Mouse (Mus musculus) heart, embryonic 12.5 days (tissue): ENCODE results near the gene Zfp511. TPM values are rescaled to one million over a fixed set of nuclear protein-coding genes. Genes with fewer than 3 reads are reported as not detected.

Source experiments
- ATAC-seq: fragments of 200-750 bp; cut with Nextera tagmentation; 2 replicates; pipeline ENCODE4 v1.8.0; 2017; ENCODE audit warnings: moderate TSS enrichment, moderate library complexity; ENCODE audit not compliant: insufficient number of reproducible peaks, low FRiP score
- H3K27ac ChIP-seq: fragments of 300-500 bp; sonication (generic); 2 replicates; pipeline ENCODE4 v1.5.1; 2016; ENCODE audit warnings: mild to moderate bottlenecking, moderate library complexity; ENCODE audit not compliant: poor library complexity, severe bottlenecking
- H3K27me3 ChIP-seq: fragments of 300-500 bp; sonication (generic); replicated peaks from 2 replicates; pipeline ENCODE4 v1.6.1; 2016; ENCODE audit warnings: mild to moderate bottlenecking, moderate library complexity
- H3K36me3 ChIP-seq: fragments of 300-500 bp; sonication (generic); 2 replicates; pipeline ENCODE4 v1.6.1; 2016; ENCODE audit warnings: mild to moderate bottlenecking, moderate library complexity
- H3K4me1 ChIP-seq: fragments of 300-500 bp; sonication (generic); replicated peaks from 2 replicates; pipeline ENCODE4 v1.6.1; 2016; ENCODE audit warnings: mild to moderate bottlenecking
- H3K4me2 ChIP-seq: fragments of 300-500 bp; sonication (generic); 2 replicates; pipeline ENCODE4 v1.6.1; 2016; ENCODE audit warnings: mild to moderate bottlenecking, moderate library complexity
- H3K4me3 ChIP-seq: fragments of 300-500 bp; sonication (generic); 2 replicates; pipeline ENCODE4 v1.5.1; 2016; ENCODE audit warnings: mild to moderate bottlenecking
- H3K9ac ChIP-seq: fragments of 300-500 bp; sonication (generic); 2 replicates; pipeline ENCODE4 v1.6.1; 2016; ENCODE audit warnings: mild to moderate bottlenecking, moderate library complexity
- H3K9me3 ChIP-seq: fragments of 300-500 bp; sonication (generic); replicated peaks from 2 replicates; pipeline ENCODE4 v1.6.1; 2016; ENCODE audit warnings: mild to moderate bottlenecking, moderate library complexity
- WGBS: fragments of 180-500 bp; shearing (Covaris S2); methylation state at CpG from one replicate; pipeline ENCODE4 v1.1.7; 2016; 5-methylcytosine and 5-hydroxymethylcytosine counted together
- polyA plus RNA-seq: library from polyadenylated mRNA; unstranded; fragments of >200 nt; fragmentation: Nextera tagmentation; extraction: Ambion mirVana; gene quantifications from 2 replicates; pipeline ENCODE4 v1.2.1, GENCODE M21; 2016

Zfp511 gene
- polyA plus RNA-seq, 1 experiment from 2014 or later, result 37.1 TPM

GRCm38 (mm10) chr7:140006861-140007611, 29.2 kb upstream of the Zfp511 start:
- no peaks in the 10 kb centered on the region for H3K4me1 ChIP-seq
- H3K27me3 ChIP-seq, result no peaks in the 10 kb centered on the region
- no peak for ATAC-seq
- H3K4me3 ChIP-seq, result no peak overlapping the region
- peaks cover 65% of the 10 kb centered on the region for H3K36me3 ChIP-seq
- no peak overlapping the region for H3K27ac ChIP-seq
- 0 out of 2 replicates have a peak, but pooled peaks cover 2% of the 10 kb centered on the region for H3K9me3 ChIP-seq
- H3K9ac ChIP-seq, result no peak overlapping the region
- 90% methylated on average over 9 of the region's 9 CpGs for WGBS
- H3K4me2 ChIP-seq, result no peak overlapping the region

DNA sequence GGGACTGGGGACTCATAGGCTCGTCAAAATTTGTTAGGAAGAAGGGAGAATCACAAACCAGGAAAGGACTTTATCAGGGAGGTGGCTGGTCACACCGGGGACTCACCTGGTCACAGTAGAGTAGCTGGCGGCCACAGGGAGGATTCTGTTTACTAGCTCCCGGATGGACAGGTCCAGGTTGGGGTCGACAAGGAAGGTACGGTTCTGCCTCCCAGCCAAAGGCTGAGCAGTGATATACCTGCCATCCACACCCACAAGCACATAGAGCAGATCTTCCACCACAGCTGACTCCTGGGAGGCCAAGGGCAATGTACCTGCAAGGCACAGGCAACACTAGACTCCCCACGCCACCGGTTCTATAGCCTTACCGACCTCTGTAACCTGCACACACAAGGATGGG, 28.4 kb upstream of the Zfp511 start:
- Histone ChIP-seq H3K9me3 (0 out of 2 replicates have a peak, but pooled peaks cover 2% of the 10 kb centered on the region), H3K27me3 (no peaks in the 10 kb centered on the region), H3K36me3 (peaks cover 60% of the 10 kb centered on the region), H3K27ac (no peak overlapping the region), H3K4me1 (no peaks in the 10 kb centered on the region), H3K9ac (no peak overlapping the region), H3K4me3 (no peak overlapping the region), H3K4me2 (no peak overlapping the region)
- ATAC-seq, result no peak
- 90% methylated on average over 9 of the region's 9 CpGs for WGBS

DNA sequence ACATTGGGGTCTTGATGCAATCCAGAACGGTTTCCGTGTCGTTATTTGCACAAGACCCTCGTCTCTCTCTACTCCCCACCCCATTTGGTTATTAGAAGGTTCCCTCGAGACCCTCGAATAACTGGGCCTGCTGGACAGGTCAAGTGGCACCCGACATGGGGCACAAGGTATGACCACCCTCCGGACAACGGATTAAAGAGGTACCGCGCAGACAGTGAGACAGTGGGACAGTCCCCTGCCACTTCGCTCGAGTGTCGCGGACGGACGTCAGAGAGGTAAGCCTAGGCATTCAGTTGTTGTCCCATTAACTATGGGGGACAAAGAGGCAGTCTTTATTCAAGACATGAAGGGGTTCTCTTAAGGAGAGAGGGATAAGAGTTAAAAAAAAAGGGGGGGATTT, 24.9 kb upstream of the Zfp511 start:
- Histone ChIP-seq H3K27ac (no peak overlapping the region), H3K9me3 (0 out of 2 replicates have a peak, but pooled peaks cover 2% of the 10 kb centered on the region), H3K9ac (no peak overlapping the region), H3K4me2 (no peak overlapping the region), H3K4me3 (no peak overlapping the region), H3K4me1 (no peaks in the 10 kb centered on the region), H3K27me3 (no peaks in the 10 kb centered on the region), H3K36me3 (peaks cover 40% of the 10 kb centered on the region)
- no peak for ATAC-seq
- WGBS, result 94% methylated on average over 17 of the region's 17 CpGs

GRCm38 (mm10) chr7:140031771-140032170, 4.4 kb upstream of the Zfp511 start:
- H3K4me2 ChIP-seq, result no peak overlapping the region
- H3K9ac ChIP-seq, result no peak overlapping the region
- H3K36me3 ChIP-seq, result peaks cover 55% of the 10 kb centered on the region
- ATAC-seq, result no peak
- H3K4me1 ChIP-seq, result peaks cover 13% of the 10 kb centered on the region
- H3K27ac ChIP-seq, result no peak overlapping the region
- H3K9me3 ChIP-seq, result 0 out of 2 replicates have a peak, but pooled peaks cover 4% of the 10 kb centered on the region
- WGBS, result 93% methylated on average over 12 of the region's 12 CpGs
- H3K27me3 ChIP-seq, result no peaks in the 10 kb centered on the region
- no peak overlapping the region for H3K4me3 ChIP-seq

GRCm38 (mm10) chr7:140032366-140032765, 3.8 kb upstream of the Zfp511 start:
- 93% methylated on average over 10 of the region's 10 CpGs for WGBS
- Histone ChIP-seq H3K9me3 (0 out of 2 replicates have a peak, but pooled peaks cover 4% of the 10 kb centered on the region), H3K9ac (no peak overlapping the region), H3K36me3 (peaks cover 55% of the 10 kb centered on the region), H3K27ac (no peak overlapping the region), H3K4me2 (no peak overlapping the region), H3K27me3 (no peaks in the 10 kb centered on the region), H3K4me3 (no peak overlapping the region), H3K4me1 (peaks cover 19% of the 10 kb centered on the region)
- no peak for ATAC-seq

DNA sequence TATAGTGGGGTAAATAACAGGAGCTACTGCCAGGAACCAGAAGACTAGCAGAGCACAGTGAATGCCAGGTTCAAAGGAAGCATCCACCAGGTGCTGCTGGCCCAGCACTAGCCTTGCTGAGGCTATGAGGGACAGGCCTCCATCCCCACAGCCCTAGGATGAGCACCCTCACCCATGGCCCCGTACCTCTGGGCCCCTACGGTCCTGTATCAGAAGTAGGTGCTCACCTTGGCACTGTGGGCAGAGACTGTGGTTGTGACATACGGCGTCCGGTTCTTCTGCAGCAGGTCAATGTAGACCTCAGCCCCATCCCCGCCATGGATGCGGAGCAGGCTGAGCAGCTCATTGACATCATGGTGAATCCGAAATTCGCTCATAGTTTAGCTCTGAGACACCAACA, 2.8 kb upstream of the Zfp511 start:
- H3K9me3 ChIP-seq, result 0 out of 2 replicates have a peak, but pooled peaks cover under 1% of the 10 kb centered on the region
- ATAC-seq, result no peak
- 96% methylated on average over 9 of the region's 9 CpGs for WGBS
- H3K9ac ChIP-seq, result no peak overlapping the region
- H3K36me3 ChIP-seq, result peaks cover 52% of the 10 kb centered on the region
- H3K27me3 ChIP-seq, result no peaks in the 10 kb centered on the region
- H3K4me1 ChIP-seq, result peaks cover 19% of the 10 kb centered on the region
- no peak overlapping the region for H3K4me3 ChIP-seq
- no peak overlapping the region for H3K4me2 ChIP-seq
- no peak overlapping the region for H3K27ac ChIP-seq

DNA sequence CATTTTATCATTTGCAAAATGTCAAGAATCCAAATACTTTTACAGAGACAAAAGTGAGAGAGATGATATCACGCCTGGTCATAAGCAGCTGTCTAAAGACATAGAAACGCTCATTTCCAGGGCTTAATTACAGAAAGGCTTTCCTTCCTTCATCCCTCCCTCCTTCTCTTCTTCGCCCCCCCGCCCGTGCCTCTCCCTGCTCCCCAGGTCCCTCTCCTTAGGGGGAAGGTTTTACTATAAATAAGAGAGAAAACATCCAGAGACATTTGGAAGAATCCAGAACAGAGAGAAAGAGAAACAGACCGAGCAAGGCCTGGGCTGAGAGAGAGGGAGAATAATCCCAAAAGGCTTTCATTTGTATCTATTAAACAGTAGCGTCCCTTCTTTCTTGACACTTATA, 735 bp upstream of the Zfp511 start:
- ATAC-seq, result no peak
- Histone ChIP-seq H3K4me1 (peaks cover 19% of the 10 kb centered on the region), H3K36me3 (peaks cover 44% of the 10 kb centered on the region), H3K27ac (no peak overlapping the region), H3K4me3 (peak overlapping the region; percentile 73), H3K4me2 (peak overlapping the region; percentile 81), H3K9me3 (no peaks in the 10 kb centered on the region), H3K27me3 (no peaks in the 10 kb centered on the region), H3K9ac (peak overlapping the region; percentile 91)
- WGBS, result 27% methylated on average over 7 of the region's 7 CpGs

DNA sequence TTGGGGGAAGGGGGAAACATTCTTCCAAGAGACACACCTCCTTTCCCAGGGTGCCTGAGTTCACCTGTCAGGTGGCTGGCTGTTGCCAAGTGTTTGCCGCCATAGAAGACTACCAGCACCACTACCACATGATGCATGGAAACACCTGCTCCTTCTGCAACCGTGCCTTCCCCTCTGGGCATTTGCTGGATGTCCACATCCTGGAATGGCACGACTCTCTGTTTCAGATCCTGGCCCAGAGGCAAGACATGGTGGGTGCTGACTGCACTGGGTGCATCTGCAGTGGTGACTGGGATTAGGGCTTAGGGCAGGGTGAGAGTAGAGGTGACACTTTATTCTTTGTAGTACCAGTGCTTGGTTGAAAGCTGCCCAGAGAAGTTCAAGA, 972 bp downstream of the Zfp511 start:
- Histone ChIP-seq H3K27ac (no peak overlapping the region), H3K36me3 (peaks cover 37% of the 10 kb centered on the region), H3K4me3 (peak overlapping the region; percentile 73), H3K27me3 (no peaks in the 10 kb centered on the region), H3K4me2 (peak overlapping the region; percentile 81), H3K4me1 (peaks cover 19% of the 10 kb centered on the region), H3K9me3 (no peaks in the 10 kb centered on the region), H3K9ac (peak overlapping the region; percentile 91)
- 50% methylated on average over 3 of the region's 3 CpGs for WGBS
- no peak for ATAC-seq

GRCm38 (mm10) chr7:140042728-140043127, 6.5 kb downstream of the Zfp511 start:
- Histone ChIP-seq H3K4me3 (no peak overlapping the region), H3K9me3 (no peaks in the 10 kb centered on the region), H3K4me2 (no peak overlapping the region), H3K36me3 (peaks cover 23% of the 10 kb centered on the region), H3K4me1 (peaks cover 2% of the 10 kb centered on the region; the same call in 1 of the 2 replicates), H3K9ac (no peak overlapping the region), H3K27ac (no peak overlapping the region), H3K27me3 (peaks cover 48% of the 10 kb centered on the region)
- WGBS, result 57% methylated on average over 3 of the region's 3 CpGs
- no peak for ATAC-seq

GRCm38 (mm10) chr7:140045546-140045945, 9.4 kb downstream of the Zfp511 start:
- H3K9ac ChIP-seq, result no peak overlapping the region
- no peak for ATAC-seq
- 64% methylated on average over 4 of the region's 4 CpGs for WGBS
- peaks cover 22% of the 10 kb centered on the region for H3K4me1 ChIP-seq
- no peaks in the 10 kb centered on the region for H3K9me3 ChIP-seq
- H3K27ac ChIP-seq, result no peak overlapping the region
- H3K27me3 ChIP-seq, result peaks cover 76% of the 10 kb centered on the region
- H3K4me3 ChIP-seq, result no peak overlapping the region
- peaks cover 8% of the 10 kb centered on the region for H3K36me3 ChIP-seq
- H3K4me2 ChIP-seq, result no peak overlapping the region

DNA sequence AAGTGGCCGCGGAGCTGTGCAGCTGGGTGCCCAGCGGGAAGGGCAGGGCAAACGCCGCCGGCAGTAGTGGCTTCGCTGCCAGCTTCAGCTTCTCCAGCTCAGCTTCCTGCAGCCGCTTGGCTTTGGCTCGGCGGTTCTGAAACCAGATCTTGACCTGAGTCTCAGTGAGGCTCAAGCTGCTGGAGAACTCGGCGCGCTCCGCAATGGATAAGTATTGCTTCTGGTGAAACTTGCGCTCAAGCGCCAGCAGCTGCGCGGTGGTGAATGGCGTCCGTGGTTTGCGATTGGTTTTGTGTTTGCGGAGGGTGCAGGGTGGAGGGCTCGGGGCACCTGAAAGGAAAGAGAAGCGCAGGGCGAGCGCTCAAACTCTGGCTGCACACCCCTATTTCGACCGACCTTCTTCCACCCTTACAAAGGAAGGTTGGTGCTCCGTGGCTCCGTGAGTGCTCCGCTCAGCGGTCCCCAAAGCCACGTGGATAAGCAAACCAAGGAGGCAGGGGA, 11.7 kb downstream of the Zfp511 start:
- peaks cover 22% of the 10 kb centered on the region for H3K4me1 ChIP-seq
- H3K4me3 ChIP-seq, result peak overlapping the region; percentile 41
- H3K27ac ChIP-seq, result no peak overlapping the region
- H3K27me3 ChIP-seq, result peaks cover 93% of the 10 kb centered on the region
- H3K36me3 ChIP-seq, result no peaks in the 10 kb centered on the region
- peak overlapping the region; percentile 70 for H3K4me2 ChIP-seq
- no peak for ATAC-seq
- peak overlapping the region; percentile 21; the same call in 1 of the 2 replicates for H3K9ac ChIP-seq
- 1% methylated on average over 33 of the region's 33 CpGs for WGBS
- H3K9me3 ChIP-seq, result no peaks in the 10 kb centered on the region
